Mouse (Mus musculus): ENCODE data around the gene Scly. TPM values are rescaled to one million over a fixed set of nuclear protein-coding genes. Genes with fewer than 3 reads are reported as not detected.

Gene Scly
- polyA plus RNA-seq (2012; rRNA removed): 25.6 and 25.9 TPM in 2 replicates

GRCm38 (mm10) chr1:91297799-91298744, at the start of gene Scly:
Scly (plus strand) TSS chr1:91298338.
- H3K27ac ChIP-seq (ENCODE audit: control insufficient read depth, insufficient read depth, low read length): no peak within 1 kb of the TSS
- peak; percentile 93 for DNase-seq
- peaks cover 8% of the 10 kb centered on the region for H3K4me1 ChIP-seq (replicated peaks; ENCODE audit: control insufficient read depth, insufficient read depth, low read length)
- TF ChIP-seq CTCF (IDR thresholded peaks at IDR 0.05; ENCODE audit: borderline replicate concordance, control insufficient read depth, extremely low read depth, insufficient read depth, low read length, poor library complexity) (no peak), POLR2A (IDR thresholded peaks at IDR 0.05; ENCODE audit: control insufficient read depth, extremely low read depth, insufficient read depth, low read length, poor library complexity) (peak; percentile 53)
- WGBS: under 1% methylated on average over 61 of the region's 65 CpGs
- no peaks in the 10 kb centered on the region for H3K27me3 ChIP-seq (ENCODE audit: control insufficient read depth, insufficient read depth, low read length)
- H3K36me3 ChIP-seq (ENCODE audit: control insufficient read depth, insufficient read depth, low read length): no peaks in the 10 kb centered on the region
- peak within 1 kb of the TSS; percentile 90 for H3K4me3 ChIP-seq (ENCODE audit: control insufficient read depth, insufficient read depth, low read length)

GRCm38 (mm10) chr1:91248970-91249369, 49.2 kb upstream of the Scly start:
- Histone ChIP-seq H3K4me1 (replicated peaks; ENCODE audit: control insufficient read depth, insufficient read depth, low read length) (peaks cover 17% of the 10 kb centered on the region), H3K27ac (ENCODE audit: control insufficient read depth, insufficient read depth, low read length) (no peak overlapping the region), H3K4me3 (ENCODE audit: control insufficient read depth, insufficient read depth, low read length) (no peak overlapping the region), H3K27me3 (ENCODE audit: control insufficient read depth, insufficient read depth, low read length) (no peaks in the 10 kb centered on the region), H3K36me3 (ENCODE audit: control insufficient read depth, insufficient read depth, low read length) (no peaks in the 10 kb centered on the region)
- WGBS: 74% methylated on average over 4 of the region's 4 CpGs
- no peak for DNase-seq
- TF ChIP-seq POLR2A (IDR thresholded peaks at IDR 0.05; ENCODE audit: control insufficient read depth, extremely low read depth, insufficient read depth, low read length, poor library complexity) (no peak), CTCF (IDR thresholded peaks at IDR 0.05; ENCODE audit: borderline replicate concordance, control insufficient read depth, extremely low read depth, insufficient read depth, low read length, poor library complexity) (no peak)

DNA sequence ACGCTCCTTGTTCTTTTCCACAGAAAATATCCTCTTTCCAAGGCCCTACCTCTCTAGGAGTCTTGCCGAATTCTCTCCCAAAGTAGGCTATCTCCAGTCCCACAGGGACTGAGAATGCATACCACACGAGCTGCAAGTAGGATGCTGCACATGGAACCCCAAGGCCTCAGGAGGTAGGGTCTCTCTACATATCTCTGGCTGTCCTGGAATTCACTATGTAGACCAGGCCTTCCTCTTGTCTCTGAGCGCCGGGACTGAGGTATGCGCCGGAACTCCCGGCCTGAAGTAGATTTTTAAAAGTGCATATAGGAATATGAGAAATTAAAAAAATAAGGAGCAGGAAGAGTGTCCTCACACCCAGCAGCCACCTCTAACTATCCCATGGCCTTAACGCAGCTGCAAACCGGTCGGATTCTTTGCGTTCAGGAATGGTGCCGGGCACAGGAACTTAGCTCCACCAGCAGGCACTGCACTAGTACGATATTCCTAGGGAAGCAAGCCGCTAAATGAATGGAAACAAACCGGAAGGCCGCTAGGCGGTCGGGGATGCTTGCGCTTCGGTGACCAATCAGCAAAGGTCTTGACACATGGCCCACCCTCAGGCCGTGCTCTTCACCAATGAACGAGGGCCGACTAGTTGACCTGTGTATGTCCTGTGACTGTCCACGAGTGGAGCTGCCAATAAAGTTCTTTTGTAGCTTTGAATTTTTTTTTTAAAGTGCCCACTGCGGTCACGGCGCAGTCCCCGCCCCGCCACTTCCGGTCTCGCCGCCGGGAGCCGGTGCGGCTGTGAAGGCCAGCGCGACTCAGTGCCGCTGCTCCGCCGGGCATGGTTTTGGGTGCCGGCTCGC, 48.3 kb upstream of the Scly start, which contains the start of gene Ube2f:
Ube2f (plus strand) TSS at position 741 of the 851 bp plus-strand sequence.
- Histone ChIP-seq H3K36me3 (ENCODE audit: control insufficient read depth, insufficient read depth, low read length) (no peaks in the 10 kb centered on the region), H3K4me1 (replicated peaks; ENCODE audit: control insufficient read depth, insufficient read depth, low read length) (peaks cover 17% of the 10 kb centered on the region), H3K4me3 (ENCODE audit: control insufficient read depth, insufficient read depth, low read length) (peak within 1 kb of the TSS; percentile 92), H3K27ac (ENCODE audit: control insufficient read depth, insufficient read depth, low read length) (no peak within 1 kb of the TSS), H3K27me3 (ENCODE audit: control insufficient read depth, insufficient read depth, low read length) (no peaks in the 10 kb centered on the region)
- peak; percentile 86 for DNase-seq
- TF ChIP-seq CTCF (IDR thresholded peaks at IDR 0.05; ENCODE audit: borderline replicate concordance, control insufficient read depth, extremely low read depth, insufficient read depth, low read length, poor library complexity): 0 out of 2 replicates have a peak, but pooled peaks have one; percentile 48
- no peak for TF ChIP-seq POLR2A (IDR thresholded peaks at IDR 0.05; ENCODE audit: control insufficient read depth, extremely low read depth, insufficient read depth, low read length, poor library complexity)
- 3% methylated on average over 43 of the region's 43 CpGs for WGBS

- under 1% methylated on average over 70 of the region's 70 CpGs for WGBS
- Histone ChIP-seq H3K36me3 (ENCODE audit: control insufficient read depth, insufficient read depth, low read length) (no peaks in the 10 kb centered on the region), H3K4me1 (replicated peaks; ENCODE audit: control insufficient read depth, insufficient read depth, low read length) (peaks cover 17% of the 10 kb centered on the region), H3K4me3 (ENCODE audit: control insufficient read depth, insufficient read depth, low read length) (peak overlapping the region; percentile 92), H3K27ac (ENCODE audit: control insufficient read depth, insufficient read depth, low read length) (no peak overlapping the region), H3K27me3 (ENCODE audit: control insufficient read depth, insufficient read depth, low read length) (no peaks in the 10 kb centered on the region)
- TF ChIP-seq POLR2A (IDR thresholded peaks at IDR 0.05; ENCODE audit: control insufficient read depth, extremely low read depth, insufficient read depth, low read length, poor library complexity) (no peak), CTCF (IDR thresholded peaks at IDR 0.05; ENCODE audit: borderline replicate concordance, control insufficient read depth, extremely low read depth, insufficient read depth, low read length, poor library complexity) (0 out of 2 replicates have a peak, but pooled peaks have one; percentile 9)
- peak; percentile 32 for DNase-seq
These were observed 47.6 kb upstream of the Scly start for GRCm38 (mm10) chr1:91250415-91251147.

- Histone ChIP-seq H3K27me3 (ENCODE audit: control insufficient read depth, insufficient read depth, low read length) (no peaks in the 10 kb centered on the region), H3K4me1 (replicated peaks; ENCODE audit: control insufficient read depth, insufficient read depth, low read length) (peaks cover 17% of the 10 kb centered on the region), H3K36me3 (ENCODE audit: control insufficient read depth, insufficient read depth, low read length) (no peaks in the 10 kb centered on the region), H3K4me3 (ENCODE audit: control insufficient read depth, insufficient read depth, low read length) (peak overlapping the region; percentile 92; the same call in 1 of the 2 replicates), H3K27ac (ENCODE audit: control insufficient read depth, insufficient read depth, low read length) (no peak overlapping the region)
- no peak for TF ChIP-seq POLR2A (IDR thresholded peaks at IDR 0.05; ENCODE audit: control insufficient read depth, extremely low read depth, insufficient read depth, low read length, poor library complexity)
- no peak for TF ChIP-seq CTCF (IDR thresholded peaks at IDR 0.05; ENCODE audit: borderline replicate concordance, control insufficient read depth, extremely low read depth, insufficient read depth, low read length, poor library complexity)
- WGBS: 27% methylated on average over 5 of the region's 5 CpGs
- no peak for DNase-seq
These were observed 46.9 kb upstream of the Scly start for GRCm38 (mm10) chr1:91251148-91251650.

All from thymus, adult 2 months (tissue).